Mouse (Mus musculus) embryonic facial prominence, embryonic 12.5 days (tissue): ENCODE results near the gene Hdac11. TPM values are rescaled to one million over a fixed set of nuclear protein-coding genes. Genes with fewer than 3 reads are reported as not detected.
"Not testable (repeated sequence)": the region's sequence is repeated elsewhere in the genome, so short reads cannot be mapped to it uniquely, and the experiment has no call there.

Source experiments
- ATAC-seq: fragments of 200-750 bp; cut with Nextera tagmentation; 2 replicates; pipeline ENCODE4 v1.8.0; 2017; ENCODE audit not compliant: insufficient number of reproducible peaks, insufficient read depth, low FRiP score, low TSS enrichment
- H3K27ac ChIP-seq: fragments of 300-500 bp; sonication (generic); 2 replicates; pipeline ENCODE4 v1.5.1; 2016; ENCODE audit warnings: mild to moderate bottlenecking
- H3K27me3 ChIP-seq: fragments of 300-500 bp; sonication (generic); 2 replicates; pipeline ENCODE4 v1.6.1; 2016; ENCODE audit warnings: mild to moderate bottlenecking, moderate library complexity
- H3K36me3 ChIP-seq: fragments of 300-500 bp; sonication (generic); 2 replicates; pipeline ENCODE4 v1.6.1; 2016; ENCODE audit warnings: mild to moderate bottlenecking
- H3K4me1 ChIP-seq: fragments of 300-500 bp; sonication (generic); 2 replicates; pipeline ENCODE4 v1.6.1; 2016
- H3K4me2 ChIP-seq: fragments of 300-500 bp; sonication (generic); replicated peaks from 2 replicates; pipeline ENCODE4 v1.6.1; 2016; ENCODE audit warnings: mild to moderate bottlenecking, moderate library complexity
- H3K4me3 ChIP-seq: fragments of 300-500 bp; sonication (generic); 2 replicates; pipeline ENCODE4 v1.5.1; 2016; ENCODE audit warnings: mild to moderate bottlenecking
- H3K9ac ChIP-seq: fragments of 300-500 bp; sonication (generic); 2 replicates; pipeline ENCODE4 v1.6.1; 2016; ENCODE audit warnings: mild to moderate bottlenecking, moderate library complexity
- H3K9me3 ChIP-seq: fragments of 300-500 bp; sonication (generic); 2 replicates; pipeline ENCODE4 v1.6.1; 2016; ENCODE audit warnings: mild to moderate bottlenecking, moderate library complexity
- WGBS: fragments of 180-500 bp; shearing (Covaris S2); methylation state at CpG from one replicate; pipeline ENCODE4 v1.1.7; 2016; 5-methylcytosine and 5-hydroxymethylcytosine counted together
- polyA plus RNA-seq: library from polyadenylated mRNA; unstranded; fragments of >200 nt; fragmentation: Nextera tagmentation; extraction: Ambion mirVana; gene quantifications from 2 replicates; pipeline ENCODE4 v1.2.1, GENCODE M21; 2016

The Hdac11 gene
- polyA plus RNA-seq, 1 experiment from 2014 or later: 16.7 TPM

DNA sequence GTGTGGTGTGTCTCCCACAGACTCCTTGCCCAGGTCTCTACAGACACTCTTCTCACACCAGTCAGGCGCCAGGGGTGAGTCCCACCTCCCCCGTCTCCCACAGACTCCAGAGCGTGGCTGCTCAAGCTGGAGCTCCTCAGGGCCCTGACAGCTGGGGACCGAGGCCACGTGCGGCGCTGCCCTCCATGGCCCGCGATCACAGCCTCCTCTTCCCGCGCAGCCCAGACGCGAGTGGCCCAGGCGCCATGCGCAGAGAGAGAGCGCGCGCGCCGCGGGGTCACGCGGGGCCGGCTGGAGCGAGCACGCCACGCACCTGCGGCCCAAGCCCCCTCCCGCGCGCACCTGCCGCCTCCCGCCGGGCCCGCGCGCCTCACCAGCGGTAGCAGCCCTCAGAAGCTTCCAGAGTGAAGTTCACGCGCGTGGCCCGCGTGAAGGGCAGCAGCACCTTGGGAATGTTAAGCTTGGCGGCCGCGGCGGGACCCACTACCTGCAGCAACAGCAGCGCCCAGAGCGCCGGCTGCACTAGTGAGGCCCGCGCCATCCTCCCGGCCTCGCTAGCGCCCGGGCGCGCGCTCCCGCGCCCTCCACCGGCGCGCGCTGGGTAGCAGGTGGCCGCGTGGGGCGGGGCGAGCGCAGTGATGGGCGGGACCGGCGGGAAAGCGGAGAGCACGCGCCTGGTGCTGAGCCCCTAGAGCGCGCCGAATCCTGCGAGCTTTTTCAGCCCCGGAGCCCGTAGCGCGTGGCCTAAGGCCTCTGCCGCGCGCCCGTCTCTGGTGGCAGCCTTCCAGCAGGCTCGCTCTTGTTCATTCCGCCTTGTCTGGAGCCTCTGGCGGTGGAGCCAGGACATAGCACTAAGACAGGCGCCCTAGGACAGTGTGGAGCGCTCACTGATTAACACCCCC, 40.0 kb upstream of the Hdac11 start, which contains the start of gene Nup210:
Gene Nup210, minus strand, starts transcription at position 586 of the 902 bp plus-strand sequence.
- 1% methylated on average over 88 of the region's 93 CpGs for WGBS
- peak within 1 kb of the TSS; percentile 32; the same call in 1 of the 2 replicates for H3K27ac ChIP-seq
- peak within 1 kb of the TSS; percentile 53 for H3K4me3 ChIP-seq

DNA sequence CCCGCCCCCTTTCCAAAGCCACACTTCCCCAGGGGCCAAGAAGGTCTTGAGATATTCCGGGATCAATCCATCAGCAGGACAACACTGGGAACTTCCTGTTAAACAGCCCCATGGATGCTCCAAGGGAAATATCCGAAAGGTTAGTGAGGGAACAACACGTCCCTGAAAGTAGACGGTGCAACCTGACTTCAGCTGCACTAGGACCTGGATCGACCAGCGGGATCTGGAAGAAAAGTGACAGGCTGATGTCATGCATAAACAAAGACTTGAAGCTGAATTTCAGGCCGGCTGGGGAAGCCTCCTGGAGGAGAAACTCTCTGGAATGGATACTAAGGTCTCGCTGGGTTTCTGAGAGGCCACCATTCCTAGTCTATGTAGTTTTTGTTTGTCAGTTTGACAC, 39.3 kb upstream of the Hdac11 start:
- Histone ChIP-seq H3K4me2 (peak overlapping the region; percentile 99), H3K9ac (no peak overlapping the region; the same call in 1 of the 2 replicates), H3K4me1 (no peaks in the 10 kb centered on the region), H3K4me3 (peak overlapping the region; percentile 53), H3K27me3 (peaks cover 16% of the 10 kb centered on the region), H3K9me3 (no peaks in the 10 kb centered on the region), H3K27ac (no peak overlapping the region), H3K36me3 (no peaks in the 10 kb centered on the region)
- WGBS: 5% methylated on average over 9 of the region's 9 CpGs
- 0 out of 2 replicates have a peak, but pooled peaks have one; percentile 13 for ATAC-seq

More for the DNA sequence above, 40.0 kb upstream of the Hdac11 start, which contains the start of gene Nup210:
- Histone ChIP-seq H3K9ac (peak within 1 kb of the TSS; percentile 57), H3K9me3 (no peaks in the 10 kb centered on the region), H3K36me3 (no peaks in the 10 kb centered on the region), H3K4me1 (no peaks in the 10 kb centered on the region), H3K4me2 (peak within 1 kb of the TSS; percentile 99), H3K27me3 (peaks cover 16% of the 10 kb centered on the region)
- peak; percentile 94 for ATAC-seq

DNA sequence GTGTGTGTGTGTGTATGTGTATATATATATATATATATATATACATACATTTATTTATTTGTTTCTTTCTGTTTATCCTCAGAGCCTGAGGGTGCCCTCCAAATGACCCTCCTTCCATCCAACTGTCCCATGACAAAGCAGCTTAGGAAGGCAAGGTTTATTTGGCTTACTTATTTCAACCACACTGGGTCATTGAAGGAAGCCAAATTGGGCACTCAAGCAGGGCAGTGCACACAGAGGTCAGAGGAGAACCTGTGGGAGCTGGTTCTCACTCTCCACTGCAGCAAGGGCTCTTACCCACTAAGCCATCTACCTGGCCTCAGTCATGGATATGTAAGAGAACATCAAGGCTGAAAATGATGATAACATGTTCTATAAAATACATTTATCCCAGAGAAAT, 37.9 kb upstream of the Hdac11 start:
- H3K27ac ChIP-seq: no peak overlapping the region
- no peak overlapping the region for H3K9ac ChIP-seq
- ATAC-seq: no peak
- H3K4me2 ChIP-seq: no peak overlapping the region
- no peaks in the 10 kb centered on the region for H3K9me3 ChIP-seq
- no peaks in the 10 kb centered on the region for H3K4me1 ChIP-seq
- H3K36me3 ChIP-seq: no peaks in the 10 kb centered on the region
- peaks cover 16% of the 10 kb centered on the region for H3K27me3 ChIP-seq
- no peak overlapping the region for H3K4me3 ChIP-seq

DNA sequence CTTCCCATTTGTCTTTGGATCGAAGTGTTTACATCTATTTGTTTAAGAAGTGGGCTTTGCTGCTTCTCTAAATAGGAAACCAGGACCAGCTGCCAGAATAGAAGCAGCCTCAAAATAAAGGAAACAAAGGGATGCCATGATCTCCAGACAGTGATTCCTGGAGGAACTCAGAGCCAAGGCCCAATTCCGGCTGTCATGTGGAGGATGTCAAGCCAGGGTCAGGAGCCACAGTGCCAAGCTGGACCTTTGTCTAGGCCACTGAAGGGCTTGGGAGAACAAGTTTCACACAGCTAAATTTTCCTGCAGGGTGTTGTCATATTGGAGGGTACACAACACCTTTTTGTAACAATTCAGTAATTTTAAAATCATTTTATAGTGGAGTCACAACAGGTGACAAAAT, 36.3 kb upstream of the Hdac11 start:
- Histone ChIP-seq H3K4me3 (no peak overlapping the region), H3K9ac (no peak overlapping the region), H3K9me3 (no peaks in the 10 kb centered on the region), H3K27me3 (peaks cover 16% of the 10 kb centered on the region), H3K36me3 (no peaks in the 10 kb centered on the region), H3K4me2 (no peak overlapping the region), H3K4me1 (no peaks in the 10 kb centered on the region), H3K27ac (no peak overlapping the region)
- ATAC-seq: no peak
- 80% methylated on average over 2 of the region's 2 CpGs for WGBS

DNA sequence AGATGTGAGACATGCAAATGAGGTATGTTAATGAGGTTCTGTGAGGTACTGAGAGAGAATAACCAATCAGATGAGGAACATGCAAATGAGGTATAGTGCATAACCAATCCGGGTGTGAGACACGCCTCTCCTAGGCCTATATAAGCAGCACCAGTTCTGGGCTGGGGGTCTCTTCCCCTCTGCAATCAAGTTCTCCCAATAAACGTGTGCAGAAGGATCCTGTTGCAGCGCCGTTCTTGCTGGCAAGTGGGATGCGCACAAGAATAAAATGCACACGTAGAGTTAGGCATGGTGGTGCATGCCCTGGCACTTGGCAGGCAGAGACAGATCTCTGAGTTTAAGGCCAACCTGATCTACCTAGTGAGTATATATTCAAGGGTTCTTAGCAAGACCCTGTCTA, 35.4 kb upstream of the Hdac11 start:
- not testable (repeated sequence) for ATAC-seq, H3K9me3 ChIP-seq, H3K9ac ChIP-seq, H3K4me1 ChIP-seq, H3K4me3 ChIP-seq, H3K27ac ChIP-seq, H3K36me3 ChIP-seq, H3K4me2 ChIP-seq
- WGBS: 93% methylated on average over 7 of the region's 7 CpGs
- H3K27me3 ChIP-seq: peaks cover 12% of the 10 kb centered on the region

DNA sequence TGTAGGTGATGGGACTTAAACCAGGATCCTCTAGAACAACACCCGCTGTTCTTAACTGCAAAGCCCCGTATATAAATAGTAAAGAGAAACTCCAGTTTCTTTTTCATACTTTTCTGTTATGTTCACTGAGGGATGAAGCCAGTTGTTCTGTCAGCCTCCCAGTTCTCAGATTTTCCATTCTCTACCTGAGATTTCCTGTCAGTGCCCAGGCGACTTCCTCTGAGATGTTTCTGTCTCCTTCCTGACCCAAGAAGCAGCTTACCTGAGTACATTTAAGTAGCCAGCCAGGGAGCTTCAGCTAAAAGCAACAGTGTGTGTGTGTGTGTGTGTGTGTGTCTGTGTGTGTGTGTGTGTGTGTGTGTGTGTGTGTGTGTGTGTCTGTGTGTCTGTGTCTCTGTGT, 33.0 kb upstream of the Hdac11 start:
- Histone ChIP-seq H3K4me1 (no peaks in the 10 kb centered on the region), H3K4me2 (no peak overlapping the region), H3K4me3 (no peak overlapping the region), H3K27ac (no peak overlapping the region), H3K9me3 (no peaks in the 10 kb centered on the region), H3K27me3 (no peaks in the 10 kb centered on the region), H3K9ac (no peak overlapping the region), H3K36me3 (no peaks in the 10 kb centered on the region)
- no peak for ATAC-seq
- WGBS: 78% methylated on average over 3 of the region's 3 CpGs

DNA sequence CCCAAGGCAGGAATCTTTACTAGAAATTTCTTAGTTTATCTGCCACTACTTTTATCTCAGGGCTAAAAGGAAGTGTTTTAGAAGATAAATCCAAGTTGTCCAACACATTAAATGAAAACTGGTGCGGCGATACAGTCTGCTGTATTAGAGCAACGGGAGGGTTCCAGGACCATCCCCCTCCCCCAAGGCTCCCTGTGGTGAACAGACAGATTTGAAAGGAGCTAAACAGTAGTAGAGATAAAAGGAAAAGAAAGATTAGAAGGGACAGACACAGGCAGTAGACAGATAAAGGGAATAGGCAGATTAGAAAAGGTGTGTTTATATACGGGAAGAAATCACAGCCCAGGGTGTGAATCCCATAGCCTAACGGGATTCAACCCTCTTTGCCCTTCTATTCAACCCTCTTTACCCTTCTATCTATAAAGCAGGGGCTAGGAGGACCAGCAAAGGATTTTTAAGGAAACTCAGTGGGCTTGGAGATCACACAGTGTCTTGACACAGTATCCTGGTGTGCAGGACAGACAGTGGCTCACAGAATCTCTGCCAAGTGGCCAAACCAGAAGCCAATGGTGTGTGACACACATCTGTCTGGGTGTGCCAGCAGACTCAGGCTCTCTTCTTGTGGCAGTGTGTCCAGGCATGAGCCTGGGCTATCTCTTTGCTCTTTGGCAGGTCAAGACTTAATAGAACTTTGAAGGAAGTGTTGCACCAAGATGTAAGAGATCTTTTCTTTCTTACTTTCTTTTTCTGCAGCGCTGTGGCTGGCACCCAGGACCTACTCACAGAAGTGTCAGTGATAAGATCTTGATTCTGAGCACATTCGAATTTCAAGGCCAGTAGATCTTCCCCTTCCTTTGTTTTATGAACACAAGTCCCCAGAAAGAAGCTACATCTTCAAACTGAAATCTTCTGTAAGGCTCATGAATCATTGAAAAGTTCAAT, 31.9 kb upstream of the Hdac11 start:
- Histone ChIP-seq H3K27ac (no peak overlapping the region), H3K27me3 (no peaks in the 10 kb centered on the region), H3K9me3 (no peaks in the 10 kb centered on the region), H3K36me3 (no peaks in the 10 kb centered on the region), H3K4me1 (no peaks in the 10 kb centered on the region), H3K4me3 (no peak overlapping the region), H3K9ac (no peak overlapping the region), H3K4me2 (no peak overlapping the region)
- no peak for ATAC-seq
- WGBS: 57% methylated on average over 7 of the region's 7 CpGs

DNA sequence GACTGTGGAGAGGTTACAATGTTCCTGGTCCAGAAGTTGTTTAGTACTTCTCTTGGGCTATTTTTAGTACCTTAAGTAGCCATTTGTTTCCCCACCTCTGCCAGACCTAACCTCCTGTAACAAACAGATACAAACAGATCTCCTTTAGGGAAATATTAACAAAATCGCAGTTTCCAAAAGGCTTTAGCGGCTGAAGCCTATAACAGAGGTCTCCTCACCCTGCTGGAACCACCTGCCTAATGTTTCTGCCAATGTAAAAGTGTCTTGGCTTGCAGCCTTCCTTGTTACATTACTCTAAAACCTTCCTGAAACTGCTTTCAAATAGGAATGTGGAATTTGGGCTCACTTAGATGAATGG, 31.3 kb upstream of the Hdac11 start:
- Histone ChIP-seq H3K4me2 (no peak overlapping the region), H3K27ac (no peak overlapping the region), H3K4me3 (no peak overlapping the region), H3K27me3 (no peaks in the 10 kb centered on the region), H3K9ac (no peak overlapping the region), H3K9me3 (no peaks in the 10 kb centered on the region), H3K36me3 (no peaks in the 10 kb centered on the region), H3K4me1 (no peaks in the 10 kb centered on the region)
- ATAC-seq: no peak
- WGBS: 83% methylated on average over 2 of the region's 2 CpGs

DNA sequence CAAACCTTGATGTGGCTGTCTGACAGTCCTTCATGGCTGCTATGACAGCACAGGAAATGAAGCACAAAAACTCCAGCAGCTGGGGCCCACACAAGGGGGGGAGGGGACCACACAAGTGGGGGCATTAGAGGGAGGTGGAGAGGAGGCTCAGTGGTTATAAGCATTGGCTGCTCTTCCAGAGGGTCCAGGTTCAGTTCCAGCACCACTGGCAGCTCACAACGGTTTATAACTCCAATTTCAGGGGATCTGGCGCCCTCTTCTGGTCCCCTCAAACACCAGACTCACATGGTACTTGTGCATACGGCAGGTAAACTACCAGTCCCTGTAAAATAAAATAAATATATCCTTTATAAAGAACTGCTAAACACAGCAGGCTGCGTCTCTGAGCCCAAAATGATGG, 27.5 kb upstream of the Hdac11 start:
- Histone ChIP-seq H3K4me2 (no peak overlapping the region), H3K9me3 (no peaks in the 10 kb centered on the region), H3K9ac (no peak overlapping the region), H3K36me3 (no peaks in the 10 kb centered on the region), H3K27me3 (no peaks in the 10 kb centered on the region; the same call in 1 of the 2 replicates), H3K27ac (no peak overlapping the region), H3K4me1 (no peaks in the 10 kb centered on the region), H3K4me3 (no peak overlapping the region)
- no peak for ATAC-seq
- WGBS: 45% methylated on average over 4 of the region's 4 CpGs

DNA sequence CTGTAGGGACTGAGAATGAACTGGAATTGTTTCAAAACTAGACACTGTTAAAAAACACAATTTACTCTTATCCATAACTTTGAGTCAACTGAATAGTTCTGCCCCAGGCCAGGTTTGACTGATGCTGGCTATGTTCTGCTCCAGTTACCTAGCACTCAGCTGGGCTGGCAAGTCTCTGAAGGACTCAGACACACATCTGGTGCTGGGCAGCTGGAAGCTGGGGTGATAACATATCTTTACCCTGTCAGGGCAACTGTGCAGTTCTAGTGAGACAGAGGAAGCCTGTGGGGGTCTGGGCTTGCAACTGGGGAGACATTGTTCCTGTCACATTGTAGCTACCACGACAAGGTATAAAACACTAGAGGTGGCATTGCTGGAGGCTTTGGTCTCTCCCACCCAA, 25.6 kb upstream of the Hdac11 start:
- no peak for ATAC-seq
- Histone ChIP-seq H3K4me3 (no peak overlapping the region), H3K27me3 (no peaks in the 10 kb centered on the region; the same call in 1 of the 2 replicates), H3K9ac (no peak overlapping the region), H3K9me3 (no peaks in the 10 kb centered on the region), H3K4me2 (no peak overlapping the region), H3K4me1 (no peaks in the 10 kb centered on the region), H3K36me3 (no peaks in the 10 kb centered on the region), H3K27ac (no peak overlapping the region)
- 60% methylated on average over 1 of the region's 1 CpGs for WGBS

DNA sequence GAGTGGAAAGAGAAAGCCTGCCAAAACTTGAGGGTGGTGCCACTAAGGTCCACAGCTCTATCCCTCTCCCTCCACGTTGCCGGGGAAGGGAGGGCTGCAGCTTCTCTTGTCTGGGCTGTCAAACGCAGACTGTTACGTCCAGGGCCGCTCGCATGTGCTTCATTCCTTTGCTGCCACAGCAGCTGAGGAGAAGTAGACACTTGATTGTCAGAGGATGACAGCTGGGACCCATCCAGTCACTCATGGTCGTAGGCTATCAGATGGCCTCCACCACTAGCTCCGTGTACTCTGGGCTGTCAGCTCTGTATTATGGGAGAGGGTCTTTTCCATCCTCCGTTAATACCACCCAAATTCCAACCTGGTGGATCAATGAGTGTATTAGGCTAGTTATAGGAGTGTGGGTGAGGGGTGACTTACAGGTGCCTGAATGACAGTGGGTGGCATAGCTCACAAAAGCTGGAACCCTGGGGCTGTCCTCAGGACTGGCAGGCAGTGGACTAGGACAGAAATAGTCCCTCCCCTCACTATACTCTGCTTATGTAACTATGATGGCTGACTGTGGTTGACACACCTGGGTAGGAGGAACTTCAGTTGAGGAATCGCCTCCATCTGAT, 19.0 kb upstream of the Hdac11 start:
- Histone ChIP-seq H3K27me3 (no peaks in the 10 kb centered on the region), H3K4me3 (no peak overlapping the region), H3K9ac (no peak overlapping the region), H3K27ac (no peak overlapping the region), H3K4me2 (no peak overlapping the region), H3K9me3 (no peaks in the 10 kb centered on the region), H3K36me3 (no peaks in the 10 kb centered on the region), H3K4me1 (no peaks in the 10 kb centered on the region)
- ATAC-seq: no peak
- 83% methylated on average over 10 of the region's 10 CpGs for WGBS
